ENCODE assay signal across 13 mouse cellular contexts in genomic region chr5:104449491-104449890, GRCm38 (mm10).
"Had no signal": no experiment of that assay in that cellular context is flagged by ENCODE, and none has a peak within 500 bp of the region (broad histone marks: within the 10 kb centered on the region; RNA-seq: fewer than 3 reads in every experiment).

No protein-coding gene starts in this region.

- H3K9ac ChIP-seq: limb, embryonic 12.5 days; liver, embryonic 14.5 days; neural tube, embryonic 13.5 days; stomach, embryonic 15.5 days had no signal

- H3K4me2 ChIP-seq: limb, embryonic 12.5 days; neural tube, embryonic 13.5 days had no signal

- DNase-seq: kidney, adult 8-10 months; kidney, postnatal 25 days; lung, adult 18-20 months; lung, postnatal 36 days; retina, postnatal 1 day; right cerebral cortex, postnatal 14 days; thymus, postnatal 4 days had no signal

- H3K9me3 ChIP-seq: limb, embryonic 12.5 days; neural tube, embryonic 13.5 days; stomach, embryonic 15.5 days had no signal

- H3K36me3 ChIP-seq: limb, embryonic 12.5 days; neural tube, embryonic 13.5 days; stomach, embryonic 15.5 days had no signal

- H3K4me3 ChIP-seq: left cerebral cortex, adult 2 months; limb, embryonic 12.5 days; neural tube, embryonic 13.5 days; stomach, embryonic 15.5 days had no signal

- H3K27me3 ChIP-seq: neural tube, embryonic 13.5 days; stomach, embryonic 15.5 days had no signal

- ATAC-seq: lung, postnatal 0 days had no signal

- H3K27ac ChIP-seq: left cerebral cortex, adult 2 months; limb, embryonic 12.5 days; liver, embryonic 14.5 days; neural tube, embryonic 13.5 days; stomach, embryonic 15.5 days had no signal
